Mouse (Mus musculus): ENCODE data around the gene Snrk. TPM values are rescaled to one million over a fixed set of nuclear protein-coding genes. Genes with fewer than 3 reads are reported as not detected.
A peak's percentile ranks its signal among the peaks of the same experiment; 100 is the strongest.
"Not testable (repeated sequence)": the region's sequence is repeated elsewhere in the genome, so short reads cannot be mapped to it uniquely, and the experiment has no call there.

The Snrk gene
- polyA plus RNA-seq, 1 experiment from 2014 or later, result 52.9 TPM

GRCm38 (mm10) chr9:122157079-122157441 is 40.0 kb downstream of the Snrk start:
- Histone ChIP-seq H3K4me2 (ENCODE audit: low read depth, low read length) (no peak overlapping the region), H3K4me3 (replicated peaks; ENCODE audit: low read length) (no peak overlapping the region), H3K9ac (ENCODE audit: low read length) (no peak overlapping the region), H3K27ac (ENCODE audit: low read length) (no peak overlapping the region), H3K9me3 (replicated peaks; ENCODE audit: control insufficient read depth, low read length) (no peaks in the 10 kb centered on the region), H3K27me3 (ENCODE audit: control insufficient read depth, insufficient read depth, low read length) (no peaks in the 10 kb centered on the region), H3K4me1 (ENCODE audit: control insufficient read depth, insufficient read depth, low read length) (no peaks in the 10 kb centered on the region), H3K36me3 (ENCODE audit: control insufficient read depth, insufficient read depth, low read length) (no peaks in the 10 kb centered on the region)
- WGBS, result 91% methylated on average over 14 of the region's 14 CpGs
- no peak for ATAC-seq (ENCODE audit: insufficient read depth, low FRiP score)

GRCm38 (mm10) chr9:122164535-122164934 is 47.5 kb downstream of the Snrk start:
- Histone ChIP-seq H3K4me2 (ENCODE audit: low read depth, low read length) (no peak overlapping the region), H3K36me3 (ENCODE audit: control insufficient read depth, insufficient read depth, low read length) (peaks cover 16% of the 10 kb centered on the region; the same call in 1 of the 2 replicates), H3K9me3 (replicated peaks; ENCODE audit: control insufficient read depth, low read length) (no peaks in the 10 kb centered on the region), H3K4me3 (replicated peaks; ENCODE audit: low read length) (no peak overlapping the region), H3K4me1 (ENCODE audit: control insufficient read depth, insufficient read depth, low read length) (no peaks in the 10 kb centered on the region), H3K27ac (ENCODE audit: low read length) (no peak overlapping the region), H3K27me3 (ENCODE audit: control insufficient read depth, insufficient read depth, low read length) (no peaks in the 10 kb centered on the region), H3K9ac (ENCODE audit: low read length) (no peak overlapping the region)
- no peak for ATAC-seq (ENCODE audit: insufficient read depth, low FRiP score)
- 92% methylated on average over 4 of the region's 4 CpGs for WGBS

- H3K4me2 ChIP-seq (ENCODE audit: low read depth, low read length); H3K27me3 ChIP-seq (ENCODE audit: control insufficient read depth, insufficient read depth, low read length); H3K27ac ChIP-seq (ENCODE audit: low read length); ATAC-seq (ENCODE audit: insufficient read depth, low FRiP score); H3K4me3 ChIP-seq (replicated peaks; ENCODE audit: low read length); H3K9ac ChIP-seq (ENCODE audit: low read length); H3K4me1 ChIP-seq (ENCODE audit: control insufficient read depth, insufficient read depth, low read length); H3K9me3 ChIP-seq (replicated peaks; ENCODE audit: control insufficient read depth, low read length): not testable (repeated sequence)
- peaks cover 16% of the 10 kb centered on the region for H3K36me3 ChIP-seq (ENCODE audit: control insufficient read depth, insufficient read depth, low read length)
- 58% methylated on average over 5 of the region's 5 CpGs for WGBS
These were observed 50.7 kb downstream of the Snrk start for GRCm38 (mm10) chr9:122167719-122168118.

- H3K27me3 ChIP-seq (ENCODE audit: control insufficient read depth, insufficient read depth, low read length), result no peaks in the 10 kb centered on the region
- H3K4me2 ChIP-seq (ENCODE audit: low read depth, low read length), result no peak overlapping the region
- ATAC-seq (ENCODE audit: insufficient read depth, low FRiP score), result no peak
- no peaks in the 10 kb centered on the region for H3K4me1 ChIP-seq (ENCODE audit: control insufficient read depth, insufficient read depth, low read length)
- H3K36me3 ChIP-seq (ENCODE audit: control insufficient read depth, insufficient read depth, low read length), result peaks cover 8% of the 10 kb centered on the region; the same call in 1 of the 2 replicates
- H3K4me3 ChIP-seq (replicated peaks; ENCODE audit: low read length), result no peak overlapping the region
- no peak overlapping the region for H3K9ac ChIP-seq (ENCODE audit: low read length)
- H3K9me3 ChIP-seq (replicated peaks; ENCODE audit: control insufficient read depth, low read length), result no peaks in the 10 kb centered on the region
- 85% methylated on average over 6 of the region's 6 CpGs for WGBS
- no peak overlapping the region for H3K27ac ChIP-seq (ENCODE audit: low read length)
These were observed 52.8 kb downstream of the Snrk start for GRCm38 (mm10) chr9:122169901-122170300.

GRCm38 (mm10) chr9:122172612-122173186 is 55.6 kb downstream of the Snrk start:
- no peak overlapping the region for H3K27ac ChIP-seq (ENCODE audit: low read length)
- no peak overlapping the region for H3K9ac ChIP-seq (ENCODE audit: low read length)
- H3K4me3 ChIP-seq (replicated peaks; ENCODE audit: low read length), result no peak overlapping the region
- H3K4me1 ChIP-seq (ENCODE audit: control insufficient read depth, insufficient read depth, low read length), result 0 out of 2 replicates have a peak, but pooled peaks cover 2% of the 10 kb centered on the region
- no peaks in the 10 kb centered on the region for H3K27me3 ChIP-seq (ENCODE audit: control insufficient read depth, insufficient read depth, low read length)
- H3K4me2 ChIP-seq (ENCODE audit: low read depth, low read length), result no peak overlapping the region
- H3K9me3 ChIP-seq (replicated peaks; ENCODE audit: control insufficient read depth, low read length), result no peaks in the 10 kb centered on the region
- WGBS, result 84% methylated on average over 11 of the region's 11 CpGs
- ATAC-seq (ENCODE audit: insufficient read depth, low FRiP score), result no peak
- no peaks in the 10 kb centered on the region; the same call in 1 of the 2 replicates for H3K36me3 ChIP-seq (ENCODE audit: control insufficient read depth, insufficient read depth, low read length)

DNA sequence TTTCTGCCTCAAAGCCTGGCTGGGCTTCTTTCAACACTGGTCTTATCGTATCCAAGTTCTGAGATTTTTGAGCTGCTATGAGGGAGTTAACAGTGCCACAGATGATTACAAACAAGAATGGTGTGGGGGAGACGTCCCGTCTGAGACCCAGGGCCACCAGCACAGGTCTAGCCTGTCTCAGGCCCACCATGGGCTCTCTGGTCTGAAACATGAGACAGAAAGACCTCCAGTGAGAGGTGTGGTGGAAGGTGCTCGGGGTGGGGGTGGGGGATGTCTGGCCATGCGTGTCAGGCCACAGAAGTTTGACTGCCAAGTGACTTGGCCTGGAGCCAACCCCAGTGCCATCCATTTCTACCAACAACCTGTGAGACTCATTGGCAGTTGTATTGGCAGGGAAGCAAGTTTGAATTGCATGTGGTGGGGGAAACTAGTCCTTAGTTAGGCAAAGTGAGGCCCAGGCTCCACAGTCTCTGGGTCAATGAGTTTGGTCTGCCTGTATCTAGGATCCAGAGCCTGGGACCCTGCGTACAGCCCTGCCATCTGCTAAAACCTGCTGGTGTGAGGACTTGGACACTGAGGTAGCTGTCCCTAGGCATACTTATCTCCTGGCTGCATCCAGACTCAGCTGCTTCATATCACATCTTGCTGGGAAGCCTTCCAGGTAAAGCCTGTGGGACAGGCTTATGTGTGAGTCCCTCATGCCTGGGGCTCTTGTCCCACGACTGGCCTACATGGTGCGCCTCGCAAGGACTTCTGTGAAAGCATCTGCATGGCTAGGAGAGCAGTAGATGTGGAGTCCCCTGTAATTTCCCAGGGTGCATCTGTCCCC is 56.6 kb downstream of the Snrk start:
- Histone ChIP-seq H3K4me3 (replicated peaks; ENCODE audit: low read length) (no peak overlapping the region), H3K4me1 (ENCODE audit: control insufficient read depth, insufficient read depth, low read length) (peaks cover 12% of the 10 kb centered on the region; the same call in 1 of the 2 replicates), H3K27me3 (ENCODE audit: control insufficient read depth, insufficient read depth, low read length) (no peaks in the 10 kb centered on the region), H3K4me2 (ENCODE audit: low read depth, low read length) (no peak overlapping the region), H3K27ac (ENCODE audit: low read length) (no peak overlapping the region), H3K9me3 (replicated peaks; ENCODE audit: control insufficient read depth, low read length) (no peaks in the 10 kb centered on the region), H3K9ac (ENCODE audit: low read length) (no peak overlapping the region), H3K36me3 (ENCODE audit: control insufficient read depth, insufficient read depth, low read length) (no peaks in the 10 kb centered on the region; the same call in 1 of the 2 replicates)
- no peak for ATAC-seq (ENCODE audit: insufficient read depth, low FRiP score)
- 73% methylated on average over 9 of the region's 9 CpGs for WGBS

DNA sequence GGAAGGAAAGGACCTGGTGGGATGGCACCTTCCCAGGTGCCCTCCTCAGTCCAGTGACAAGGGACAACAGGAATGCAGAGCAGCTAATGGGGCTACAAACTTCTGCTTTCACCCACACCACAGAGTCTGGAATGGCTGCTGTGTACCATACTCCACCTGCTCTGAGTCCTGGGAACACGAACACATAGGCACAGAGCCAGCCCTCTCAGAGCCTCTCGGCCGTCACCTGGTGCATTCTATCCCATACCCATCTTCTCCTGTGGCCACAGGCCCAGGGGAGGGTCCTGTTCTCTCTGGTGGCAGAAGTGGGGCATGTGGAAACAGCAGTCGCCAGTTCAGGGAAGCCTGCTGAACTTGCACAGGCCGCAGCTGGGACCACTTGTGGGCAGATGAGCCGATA is 57.7 kb downstream of the Snrk start:
- no peaks in the 10 kb centered on the region for H3K9me3 ChIP-seq (replicated peaks; ENCODE audit: control insufficient read depth, low read length)
- 90% methylated on average over 6 of the region's 6 CpGs for WGBS

DNA sequence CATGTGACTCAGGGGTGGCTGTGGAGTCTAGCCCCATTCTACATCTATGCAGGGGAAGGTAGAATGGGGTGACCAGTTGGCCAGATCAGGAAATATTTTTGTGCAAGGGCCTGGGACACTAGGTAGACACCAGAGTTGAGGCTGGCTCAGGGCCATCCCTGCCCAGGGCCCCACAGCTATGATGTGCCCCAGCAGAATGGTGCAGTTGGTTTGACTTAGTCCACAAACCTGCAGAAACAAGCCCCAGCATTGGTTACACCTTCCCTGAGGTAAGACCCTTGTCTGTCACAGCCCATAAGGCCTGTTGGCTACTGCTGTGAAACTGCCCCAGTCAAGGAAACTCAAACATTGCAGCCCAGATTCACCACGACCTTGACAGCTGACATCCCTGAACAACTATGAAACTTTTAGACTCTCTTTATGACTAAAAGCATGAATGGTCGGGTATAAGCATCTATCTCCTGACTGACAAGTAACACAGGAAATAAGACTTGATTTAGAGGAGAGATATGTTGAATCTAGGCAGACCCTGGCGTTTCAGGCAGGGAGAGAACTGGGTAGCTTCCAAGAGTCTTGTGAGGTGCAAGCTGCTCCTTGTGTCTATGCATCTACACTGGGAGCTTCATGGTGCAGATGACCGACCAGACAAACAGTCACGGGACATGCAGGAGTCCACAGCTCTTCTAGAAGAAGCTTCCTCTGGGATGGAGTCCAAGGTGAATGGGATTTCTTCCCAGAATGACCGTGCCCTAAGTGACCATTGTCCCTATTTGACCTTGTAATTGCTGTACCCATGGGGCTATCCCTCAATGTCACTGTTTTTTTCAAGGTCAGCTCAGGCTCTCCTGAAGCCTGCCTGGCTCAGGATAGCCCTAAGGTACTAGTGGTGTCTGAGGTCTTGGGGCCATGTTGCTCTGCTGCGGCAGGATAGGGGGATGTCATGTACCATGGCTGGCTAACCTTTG is 60.5 kb downstream of the Snrk start:
- H3K9ac ChIP-seq (ENCODE audit: low read length), result no peak overlapping the region
- H3K9me3 ChIP-seq (replicated peaks; ENCODE audit: control insufficient read depth, low read length), result no peaks in the 10 kb centered on the region
- WGBS, result 70% methylated on average over 7 of the region's 7 CpGs
- peak overlapping the region; percentile 41; the same call in 1 of the 2 replicates for H3K27ac ChIP-seq (ENCODE audit: low read length)
- H3K4me2 ChIP-seq (ENCODE audit: low read depth, low read length), result no peak overlapping the region
- no peak for ATAC-seq (ENCODE audit: insufficient read depth, low FRiP score)
- no peak overlapping the region for H3K4me3 ChIP-seq (replicated peaks; ENCODE audit: low read length)
- H3K27me3 ChIP-seq (ENCODE audit: control insufficient read depth, insufficient read depth, low read length), result no peaks in the 10 kb centered on the region
- H3K4me1 ChIP-seq (ENCODE audit: control insufficient read depth, insufficient read depth, low read length), result peaks cover 15% of the 10 kb centered on the region; the same call in 1 of the 2 replicates
- no peaks in the 10 kb centered on the region for H3K36me3 ChIP-seq (ENCODE audit: control insufficient read depth, insufficient read depth, low read length)

More for the DNA sequence above, 57.7 kb downstream of the Snrk start:
- ATAC-seq (ENCODE audit: insufficient read depth, low FRiP score), result no peak
- Histone ChIP-seq H3K27me3 (ENCODE audit: control insufficient read depth, insufficient read depth, low read length) (no peaks in the 10 kb centered on the region), H3K9ac (ENCODE audit: low read length) (no peak overlapping the region), H3K4me2 (ENCODE audit: low read depth, low read length) (no peak overlapping the region), H3K4me1 (ENCODE audit: control insufficient read depth, insufficient read depth, low read length) (peaks cover 15% of the 10 kb centered on the region; the same call in 1 of the 2 replicates), H3K4me3 (replicated peaks; ENCODE audit: low read length) (no peak overlapping the region), H3K36me3 (ENCODE audit: control insufficient read depth, insufficient read depth, low read length) (no peaks in the 10 kb centered on the region; the same call in 1 of the 2 replicates), H3K27ac (ENCODE audit: low read length) (no peak overlapping the region)
